Mouse (Mus musculus) embryonic facial prominence, embryonic 14.5 days (tissue): ENCODE results near the gene Svs2. TPM values are rescaled to one million over a fixed set of nuclear protein-coding genes. Genes with fewer than 3 reads are reported as not detected.

Experiments
- ATAC-seq: fragments of 200-750 bp; cut with Nextera tagmentation; 2 replicates; pipeline ENCODE4 v1.8.0; 2017; ENCODE audit warnings: low read depth, moderate number of reproducible peaks, moderate TSS enrichment
- DNase-seq: peaks from one replicate; pipeline ENCODE4 v3.0.0-alpha.2; 2015; ENCODE audit warnings: low spot score
- H3K27ac ChIP-seq: fragments of 300-500 bp; sonication (generic); replicated peaks from 2 replicates; pipeline ENCODE4 v1.5.1; 2014; ENCODE audit warnings: low read depth, mild to moderate bottlenecking, low read length, moderate library complexity
- H3K27me3 ChIP-seq: fragments of 300-500 bp; sonication (generic); replicated peaks from 2 replicates; pipeline ENCODE4 v1.6.1; 2014; ENCODE audit warnings: low read length; ENCODE audit not compliant: control insufficient read depth, insufficient read depth
- H3K36me3 ChIP-seq: fragments of 300-500 bp; sonication (generic); 2 replicates; pipeline ENCODE4 v1.6.1; 2014; ENCODE audit warnings: low read length, mixed read lengths; ENCODE audit not compliant: control insufficient read depth, insufficient read depth
- H3K4me1 ChIP-seq: fragments of 300-500 bp; sonication (generic); 2 replicates; pipeline ENCODE4 v1.6.1; 2014; ENCODE audit warnings: antibody characterized with exemption, low read length; ENCODE audit not compliant: control insufficient read depth, insufficient read depth
- H3K4me2 ChIP-seq: fragments of 300-500 bp; sonication (generic); 2 replicates; pipeline ENCODE4 v1.6.1; 2014; ENCODE audit warnings: low read depth, mild to moderate bottlenecking, low read length, moderate library complexity, mixed read lengths
- H3K4me3 ChIP-seq: fragments of 300-500 bp; sonication (generic); 2 replicates; pipeline ENCODE4 v1.5.1; 2014; ENCODE audit warnings: low read depth, mild to moderate bottlenecking, low read length
- H3K9ac ChIP-seq: fragments of 300-500 bp; sonication (generic); 2 replicates; pipeline ENCODE4 v1.6.1; 2014; ENCODE audit warnings: low read depth, mild to moderate bottlenecking, low read length, moderate library complexity, mixed read lengths
- H3K9me3 ChIP-seq: fragments of 300-500 bp; sonication (generic); 2 replicates; pipeline ENCODE4 v1.6.1; 2016; ENCODE audit warnings: low read length; ENCODE audit not compliant: control insufficient read depth
- WGBS: fragments of 180-500 bp; shearing (Covaris S2); extraction: QIAGEN DNeasy Blood & Tissue Kit; methylation state at CpG from one replicate; pipeline ENCODE4 v1.1.7; 2014; 5-methylcytosine and 5-hydroxymethylcytosine counted together
- polyA plus RNA-seq: library from polyadenylated mRNA; unstranded; fragments of >200 nt; fragmentation: Nextera tagmentation; extraction: Ambion mirVana; gene quantifications from 2 replicates; pipeline ENCODE4 v1.2.1, GENCODE M21; 2014

Svs2 gene
- polyA plus RNA-seq, 1 experiment from 2014 or later, result not detected

- Histone ChIP-seq H3K27ac (no peak overlapping the region), H3K36me3 (no peaks in the 10 kb centered on the region), H3K9ac (no peak overlapping the region), H3K4me2 (no peak overlapping the region), H3K4me3 (no peak overlapping the region), H3K9me3 (no peaks in the 10 kb centered on the region; the same call in 1 of the 2 replicates), H3K27me3 (no peaks in the 10 kb centered on the region), H3K4me1 (no peaks in the 10 kb centered on the region)
- WGBS, result 34% methylated on average over 5 of the region's 5 CpGs
- ATAC-seq, result no peak
- no peak for DNase-seq
Measured at GRCm38 (mm10) chr2:164188722-164189121, 49.5 kb downstream of the Svs2 start.

Other genes with a start within 250 kb of the Svs2 start
- gene Ywhab, start 243.5 kb downstream of the Svs2 start, polyA plus RNA-seq, result 276 and 293 TPM in 2 replicates
- gene Pabpc1l, start 213.0 kb downstream of the Svs2 start, polyA plus RNA-seq, result 2.8 and 4.9 TPM in 2 replicates
- 22.3 and 24.4 TPM in 2 replicates for gene Stk4, start 168.1 kb downstream of the Svs2 start, polyA plus RNA-seq
- 53.4 and 55.8 TPM in 2 replicates for gene Tomm34, start 167.3 kb downstream of the Svs2 start, polyA plus RNA-seq
- 0.85 and 1.2 TPM in 2 replicates for gene Kcns1, start 67.4 kb downstream of the Svs2 start, polyA plus RNA-seq
- gene Wfdc5, start 55.7 kb downstream of the Svs2 start, polyA plus RNA-seq, result 0.48 and 0.96 TPM in 2 replicates
- 0.28 TPM in 1 of 2 replicates, not detected in the other for gene Wfdc12, start 47.9 kb downstream of the Svs2 start, polyA plus RNA-seq
- not detected in 2 replicates for gene Wfdc15a, start 38.3 kb downstream of the Svs2 start, polyA plus RNA-seq
- gene Wfdc15b, start 16.8 kb downstream of the Svs2 start, polyA plus RNA-seq, result 0.39 TPM in 1 of 2 replicates, not detected in the other
- gene Svs3b, start 18.2 kb upstream of the Svs2 start, polyA plus RNA-seq, result not detected in 2 replicates
- not detected in 2 replicates for gene Svs4, start 40.0 kb upstream of the Svs2 start, polyA plus RNA-seq
- gene Svs3a, start 50.8 kb upstream of the Svs2 start, polyA plus RNA-seq, result not detected in 2 replicates
- not detected in 2 replicates for gene Svs6, start 78.3 kb upstream of the Svs2 start, polyA plus RNA-seq
- not detected in 2 replicates for gene Svs5, start 94.3 kb upstream of the Svs2 start, polyA plus RNA-seq
- 1.3 and 2.1 TPM in 2 replicates for gene Slpi, start 150.6 kb upstream of the Svs2 start, polyA plus RNA-seq
- gene Rbpjl, start 164.7 kb upstream of the Svs2 start, polyA plus RNA-seq, result 0.42 and 0.52 TPM in 2 replicates
- gene Matn4, start 166.7 kb upstream of the Svs2 start, polyA plus RNA-seq, result 15.6 and 20.6 TPM in 2 replicates
- 57.1 and 58.4 TPM in 2 replicates for gene Sdc4, start 205.4 kb upstream of the Svs2 start, polyA plus RNA-seq
- 63.3 and 68.3 TPM in 2 replicates for gene Sys1, start 218.5 kb upstream of the Svs2 start, polyA plus RNA-seq
- 12.5 and 14.7 TPM in 2 replicates for gene Gm20458, start 222.5 kb upstream of the Svs2 start, polyA plus RNA-seq
- not detected in 2 replicates for gene Trp53tg5, start 235.3 kb upstream of the Svs2 start, polyA plus RNA-seq
- gene Dbndd2, start 247.6 kb upstream of the Svs2 start, polyA plus RNA-seq, result 4.1 and 10.5 TPM in 2 replicates